Mouse (Mus musculus) central nervous system, embryonic 11.5 days (tissue): Measurements from ENCODE around the gene Cdc25b. TPM values are rescaled to one million over a fixed set of nuclear protein-coding genes. Genes with fewer than 3 reads are reported as not detected.

ENCODE experiments used
- polyA plus RNA-seq: library from polyadenylated mRNA; depleted of rRNA; stranded (reverse); fragments of >200 nt; gene quantifications from 2 replicates; pipeline ENCODE4 v1.2.3, GENCODE M21; 2012; rRNA removed

Cdc25b gene
- polyA plus RNA-seq, result 95.4 and 142 TPM in 2 replicates

GRCm38 (mm10) chr2:131186771-131187601 is at the start of gene Cdc25b, which contains the start of gene Spef1:
Gene Cdc25b, plus strand, starts transcription at chr2:131186949.
Gene Spef1, minus strand, starts transcription at chr2:131187282.

GRCm38 (mm10) chr2:131159938-131160581 is 26.7 kb upstream of the Cdc25b start, which contains the start of gene 1700037H04Rik:
Gene 1700037H04Rik, minus strand, starts transcription at chr2:131160081.

GRCm38 (mm10) chr2:131179990-131180587 is 6.7 kb upstream of the Cdc25b start, which contains the start of gene Cenpb:
Gene Cenpb, minus strand, starts transcription at chr2:131180067.

GRCm38 (mm10) chr2:131206778-131207177 is 20.0 kb downstream of the Cdc25b start, which contains the start of gene Ap5s1:
Gene Ap5s1, plus strand, starts transcription at chr2:131207078.

GRCm38 (mm10) chr2:131233307-131234126 is 46.8 kb downstream of the Cdc25b start, which contains the start of gene Mavs:
Gene Mavs, plus strand, starts transcription at chr2:131234063.

Other genes starting within 250 kb of the Cdc25b start
- gene Gfra4, start 143.9 kb upstream of the Cdc25b start, polyA plus RNA-seq, result 6.8 and 11.1 TPM in 2 replicates
- 2.7 and 3.4 TPM in 2 replicates for gene Adam33, start 123.1 kb upstream of the Cdc25b start, polyA plus RNA-seq
- 0.17 and 0.20 TPM in 2 replicates for gene Siglec1, start 100.2 kb upstream of the Cdc25b start, polyA plus RNA-seq
- 12.6 and 21.7 TPM in 2 replicates for gene Hspa12b, start 59.7 kb upstream of the Cdc25b start, polyA plus RNA-seq
- gene Gm11037, start 53.5 kb upstream of the Cdc25b start, polyA plus RNA-seq, result not detected in 2 replicates
- gene 1700037H04Rik, start 26.9 kb upstream of the Cdc25b start, polyA plus RNA-seq, result 114 and 142 TPM in 2 replicates
- 61.8 and 89.4 TPM in 2 replicates for gene Cenpb, start 6.9 kb upstream of the Cdc25b start, polyA plus RNA-seq
- gene Spef1, start 333 bp downstream of the Cdc25b start, polyA plus RNA-seq, result 19.6 and 26.0 TPM in 2 replicates
- gene Ap5s1, start 20.1 kb downstream of the Cdc25b start, polyA plus RNA-seq, result 17.8 and 23.0 TPM in 2 replicates
- 8.2 and 17.2 TPM in 2 replicates for gene Mavs, start 47.1 kb downstream of the Cdc25b start, polyA plus RNA-seq
- 53.9 and 54.2 TPM in 2 replicates for gene Pank2, start 75.5 kb downstream of the Cdc25b start, polyA plus RNA-seq
- 10.1 and 16.7 TPM in 2 replicates for gene Rnf24, start 165.9 kb downstream of the Cdc25b start, polyA plus RNA-seq